Mouse (Mus musculus): ENCODE data around the gene Cpne1.
"Not testable (repeated sequence)": the region's sequence is repeated elsewhere in the genome, so short reads cannot be mapped to it uniquely, and the experiment has no call there.

Gene Cpne1

DNA sequence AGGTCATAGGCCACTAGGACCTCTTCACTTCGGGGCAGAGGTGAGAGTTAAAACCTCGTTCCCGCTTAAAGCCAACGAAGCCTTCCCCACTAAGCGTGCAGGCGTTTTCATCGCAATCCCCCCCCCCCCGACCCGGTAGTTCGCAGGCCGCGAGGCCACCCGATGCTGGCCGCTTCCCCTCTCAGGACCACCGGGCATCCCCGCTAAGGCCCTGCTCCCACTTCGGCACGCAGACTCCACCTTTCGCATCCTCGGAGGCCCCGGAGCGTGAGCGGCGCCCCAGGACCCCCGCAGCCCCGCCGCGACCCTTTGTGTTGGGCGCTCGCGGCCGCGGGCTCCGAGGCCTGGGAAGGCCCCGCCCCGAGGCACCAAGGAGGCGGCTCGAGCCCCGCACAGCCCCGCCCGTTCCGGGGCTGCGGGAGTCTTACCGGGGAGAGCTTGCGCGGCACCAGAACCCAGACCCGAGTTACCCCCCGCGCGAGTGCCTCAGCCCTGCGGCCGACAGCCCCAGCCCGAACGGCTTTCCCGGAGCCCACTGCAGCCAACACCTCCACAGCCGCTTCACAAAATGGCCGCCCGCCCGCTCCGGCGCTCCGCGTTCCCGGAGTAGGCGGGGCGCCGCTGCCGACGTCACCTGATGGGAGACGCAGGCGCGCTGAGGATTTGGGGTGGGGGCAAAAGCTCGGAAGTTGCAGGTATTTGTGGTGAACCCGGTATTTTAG is at the start of gene Cpne1, which contains the start of gene Rbm12:
Gene Cpne1, minus strand, starts transcription at position 608 of the 722 bp plus-strand sequence.
Gene Rbm12, minus strand, starts transcription at position 621 of the 722 bp plus-strand sequence.
- peak; percentile 93 for DNase-seq

GRCm38 (mm10) chr2:156151538-156151937 is 39.8 kb upstream of the Cpne1 start:
- no peak for DNase-seq

- DNase-seq = no peak
These were observed 35.7 kb upstream of the Cpne1 start for GRCm38 (mm10) chr2:156147316-156147915.

- DNase-seq = no peak
These were observed 34.7 kb upstream of the Cpne1 start for GRCm38 (mm10) chr2:156146272-156146989.

DNA sequence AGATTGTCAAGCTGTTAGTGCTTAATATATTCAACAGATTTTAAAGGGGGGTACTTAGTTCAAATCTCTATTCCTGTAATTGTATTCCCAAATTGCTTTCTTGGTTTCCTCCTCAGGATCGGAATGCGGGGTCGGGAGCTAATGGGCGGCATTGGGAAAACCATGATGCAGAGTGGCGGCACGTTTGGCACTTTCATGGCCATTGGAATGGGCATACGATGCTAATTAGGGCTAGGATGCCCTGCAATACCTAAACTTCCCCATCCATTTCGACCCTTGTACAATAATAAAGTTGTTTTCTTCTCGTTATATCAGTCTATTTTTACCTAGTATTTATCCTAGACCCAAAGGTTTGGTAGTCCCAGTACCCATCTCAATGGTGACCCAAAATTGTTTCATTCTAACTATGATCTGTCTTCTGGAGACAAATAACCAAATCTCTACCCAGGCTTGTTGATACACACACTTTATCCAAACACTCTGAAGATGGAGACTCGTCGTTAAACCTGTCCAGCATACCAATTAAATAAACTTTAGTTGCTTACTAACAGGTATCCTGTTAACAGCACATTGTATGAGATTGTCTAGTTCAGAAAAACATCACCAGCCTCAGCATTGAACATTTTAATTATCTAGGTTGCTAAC is 33.8 kb upstream of the Cpne1 start:
- DNase-seq = no peak

DNA sequence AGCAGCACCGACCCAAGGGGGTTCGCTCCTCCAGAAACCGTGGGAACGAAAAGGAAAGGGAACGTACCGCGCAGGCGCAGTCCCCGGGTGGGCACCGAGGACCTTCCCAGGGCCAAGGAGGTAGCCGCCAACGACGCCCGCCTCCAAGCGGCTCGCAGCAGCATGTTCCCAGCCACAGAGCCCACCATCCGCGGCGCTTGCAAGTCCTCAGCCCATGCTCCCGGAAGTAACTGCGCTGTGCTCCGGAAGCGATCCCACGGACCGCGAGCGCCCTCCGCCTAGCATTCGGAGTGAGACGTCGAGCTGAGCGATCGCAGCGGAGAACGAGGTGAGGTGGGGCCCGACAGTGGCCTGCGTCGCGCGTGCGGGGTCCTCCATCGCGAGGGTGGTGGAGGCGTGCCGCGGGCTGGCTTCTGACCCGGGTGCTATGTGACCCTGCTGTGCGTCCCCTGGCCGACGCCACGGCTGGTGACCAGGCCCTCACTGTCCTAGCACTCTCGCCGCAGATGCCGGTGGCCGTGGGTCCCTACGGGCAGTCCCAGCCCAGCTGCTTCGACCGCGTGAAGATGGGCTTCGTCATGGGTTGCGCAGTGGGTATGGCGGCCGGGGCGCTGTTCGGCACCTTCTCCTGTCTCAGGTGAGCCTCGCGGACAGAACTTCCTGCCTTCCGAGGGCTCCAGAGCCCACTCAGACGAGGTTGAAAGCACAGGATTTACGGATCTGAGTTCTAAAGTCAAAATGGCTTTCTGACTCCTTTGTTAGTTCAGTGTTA is 32.4 kb upstream of the Cpne1 start, which contains the start of the genes Romo1 and Nfs1:
Gene Romo1, plus strand, starts transcription at position 87 of the 772 bp plus-strand sequence.
Gene Nfs1, minus strand, starts transcription at position 234 of the 772 bp plus-strand sequence.
- DNase-seq = peak; percentile 93

DNA sequence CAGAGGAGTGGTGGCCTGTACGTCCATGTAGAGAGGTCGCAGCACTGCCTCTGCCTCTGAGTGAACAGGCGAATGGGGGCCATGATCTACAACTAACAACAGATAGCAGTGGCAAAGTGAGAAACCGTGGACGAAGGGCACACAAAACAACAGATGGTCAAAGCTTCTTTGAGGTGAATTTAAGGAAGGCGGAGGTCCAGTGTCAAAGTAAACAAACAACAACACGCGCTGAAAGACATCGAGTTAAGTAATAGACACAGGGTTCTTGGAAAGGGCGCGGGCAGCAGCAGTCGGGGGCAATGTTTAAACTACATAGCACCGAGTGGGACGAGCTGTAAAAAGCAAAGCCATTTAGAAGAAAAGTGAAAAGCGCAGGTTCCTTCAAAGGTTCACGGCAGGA is 31.6 kb upstream of the Cpne1 start:
- DNase-seq = no peak

- DNase-seq = no peak
These were observed 31.1 kb upstream of the Cpne1 start for GRCm38 (mm10) chr2:156142820-156143219.

GRCm38 (mm10) chr2:156135695-156136094 is 23.9 kb upstream of the Cpne1 start:
- DNase-seq = no peak

GRCm38 (mm10) chr2:156134161-156134560 is 22.4 kb upstream of the Cpne1 start:
- DNase-seq = no peak

- DNase-seq = no peak
These were observed 15.2 kb upstream of the Cpne1 start, which contains the start of gene Gm28036 for GRCm38 (mm10) chr2:156126992-156127391. Gene Gm28036 (minus strand): TSS chr2:156127092.

DNA sequence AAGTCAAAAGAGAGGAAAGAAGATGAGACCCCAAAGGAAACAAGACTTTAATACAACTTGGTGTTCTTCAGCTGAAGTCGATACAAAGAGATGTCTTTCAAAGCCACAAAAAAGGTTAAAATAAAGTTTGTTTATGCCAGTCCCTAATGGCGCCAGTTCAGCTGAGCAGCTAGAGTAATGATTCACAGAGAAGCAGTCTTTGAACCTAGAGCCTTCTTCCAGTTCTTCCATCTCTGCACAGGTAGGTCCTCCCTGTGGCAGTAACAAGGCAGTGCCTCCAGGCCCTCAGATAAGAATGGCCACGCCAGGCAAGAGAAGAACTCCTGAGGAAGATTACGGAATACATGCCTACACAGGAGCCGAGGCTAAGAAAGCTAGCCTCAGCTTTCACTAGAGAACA is 12.0 kb upstream of the Cpne1 start:
- DNase-seq = no peak

- DNase-seq = no peak
These were observed 7.8 kb upstream of the Cpne1 start for GRCm38 (mm10) chr2:156119566-156119965.

- not testable (repeated sequence) for DNase-seq
These were observed 287 bp upstream of the Cpne1 start for GRCm38 (mm10) chr2:156112080-156112423.

- peak; percentile 12 for DNase-seq
These were observed 973 bp downstream of the Cpne1 start for GRCm38 (mm10) chr2:156110627-156111357.

DNA sequence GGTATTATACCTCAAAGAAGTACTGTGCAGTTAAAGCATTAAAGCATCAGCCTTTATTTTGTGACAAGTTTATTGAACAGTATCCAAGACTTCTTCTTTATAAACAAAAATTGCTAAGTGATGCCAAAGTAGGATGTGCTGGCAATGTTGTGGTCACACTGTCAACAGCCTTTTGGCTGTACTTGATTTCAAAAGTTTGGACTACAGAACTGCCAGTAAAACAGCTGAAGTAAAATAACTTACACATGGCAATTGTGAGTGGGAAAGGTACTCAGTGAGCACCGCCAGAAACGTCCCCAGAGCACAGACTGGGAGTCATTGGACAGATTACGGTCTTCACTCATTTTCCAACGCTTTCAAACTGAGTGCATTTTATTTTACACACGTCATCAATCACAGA is 19.8 kb downstream of the Cpne1 start:
- DNase-seq = peak; percentile 22

- DNase-seq = peak; percentile 11
These were observed 22.0 kb downstream of the Cpne1 start for GRCm38 (mm10) chr2:156089799-156090198.

DNA sequence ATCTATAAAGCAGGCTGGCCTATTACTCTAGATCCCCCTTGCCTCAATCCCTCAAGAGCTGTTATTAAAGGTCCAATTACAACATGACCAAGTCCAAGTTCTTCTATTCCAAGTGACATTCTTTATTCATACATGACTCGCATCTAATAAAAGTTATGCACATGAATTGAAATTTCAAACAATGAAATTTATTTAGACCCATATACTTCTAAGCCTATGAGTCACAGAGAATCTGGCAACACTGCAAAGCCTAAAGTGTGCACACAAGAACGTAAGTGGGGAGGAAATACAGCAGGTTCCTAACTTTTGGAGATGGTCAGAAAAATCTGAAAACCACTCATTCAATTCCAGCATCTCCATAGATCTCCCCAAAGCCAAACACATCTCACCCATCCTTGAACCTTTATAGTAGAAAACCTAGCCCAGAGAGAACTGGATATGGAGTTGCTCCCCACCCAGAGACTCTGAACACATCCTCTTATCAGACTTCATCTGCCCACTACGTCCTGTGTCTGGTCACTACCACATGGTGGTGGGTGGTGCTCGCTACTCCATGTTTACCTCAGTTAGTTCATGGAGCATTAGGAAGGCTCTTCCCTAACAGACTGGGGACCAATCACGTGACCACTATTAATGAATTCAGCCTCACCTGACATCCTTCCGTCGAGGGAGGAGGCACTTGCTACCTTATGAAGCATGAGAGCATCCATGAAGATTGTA is 24.2 kb downstream of the Cpne1 start:
- DNase-seq = no peak

GRCm38 (mm10) chr2:156084541-156084940 is 27.2 kb downstream of the Cpne1 start:
- no peak for DNase-seq

GRCm38 (mm10) chr2:156080391-156080790 is 31.4 kb downstream of the Cpne1 start:
- DNase-seq = no peak

GRCm38 (mm10) chr2:156079674-156080073 is 32.1 kb downstream of the Cpne1 start:
- DNase-seq = peak; percentile 19
